Mouse (Mus musculus): ENCODE results near the gene Cog6. TPM values are rescaled to one million over a fixed set of nuclear protein-coding genes. Genes with fewer than 3 reads are reported as not detected.

The Cog6 gene
- total RNA-seq, 1 experiment from 2014 or later: 27.0 TPM

DNA sequence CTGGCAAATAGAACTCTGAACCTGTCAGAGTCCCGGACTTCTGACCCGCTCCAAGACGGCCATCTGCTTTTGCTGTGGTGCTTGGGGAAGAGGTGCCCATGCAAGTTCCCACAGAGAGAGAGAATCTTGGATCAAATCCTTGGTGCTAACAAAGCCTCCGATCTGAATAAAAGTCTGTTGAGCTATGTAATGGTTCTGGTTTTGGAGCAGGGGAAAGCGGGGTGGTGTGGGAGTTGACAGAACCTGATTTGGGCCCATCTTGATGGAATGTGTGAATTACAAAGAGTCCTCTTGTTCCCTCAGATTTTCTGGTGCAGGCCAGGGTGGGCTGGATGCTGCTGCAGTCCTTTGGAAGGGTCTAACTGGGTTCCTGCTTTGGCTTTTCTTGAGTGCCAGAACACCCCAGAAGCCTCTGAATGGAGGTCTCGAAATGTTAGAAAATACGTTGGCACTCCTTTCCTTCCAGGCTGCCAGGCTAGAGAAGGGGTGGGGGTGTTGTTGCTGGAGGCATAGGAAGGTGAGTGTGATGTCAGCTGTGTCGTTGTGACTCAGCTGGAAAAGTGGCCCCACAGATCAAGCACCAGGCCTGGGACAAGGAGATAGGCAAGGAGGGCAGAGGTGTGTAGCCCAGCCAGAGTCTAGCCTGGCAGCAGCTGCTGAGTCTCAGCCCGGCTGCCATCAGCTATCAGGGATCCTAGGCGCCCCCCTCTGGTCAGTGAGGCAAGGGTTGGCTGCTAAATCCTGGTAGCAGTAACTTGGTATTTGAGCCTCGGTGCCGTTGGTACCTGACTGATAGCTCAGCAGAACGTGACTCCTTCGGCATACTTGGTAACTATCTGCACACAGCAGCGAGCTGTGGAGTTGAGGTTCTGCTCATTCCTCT, 42.1 kb downstream of the Cog6 start:
- peak; percentile 48; the same call in 1 of the 2 replicates for ATAC-seq (ENCODE audit: extremely low read depth, insufficient number of reproducible peaks, low FRiP score, poor library complexity, severe bottlenecking)

DNA sequence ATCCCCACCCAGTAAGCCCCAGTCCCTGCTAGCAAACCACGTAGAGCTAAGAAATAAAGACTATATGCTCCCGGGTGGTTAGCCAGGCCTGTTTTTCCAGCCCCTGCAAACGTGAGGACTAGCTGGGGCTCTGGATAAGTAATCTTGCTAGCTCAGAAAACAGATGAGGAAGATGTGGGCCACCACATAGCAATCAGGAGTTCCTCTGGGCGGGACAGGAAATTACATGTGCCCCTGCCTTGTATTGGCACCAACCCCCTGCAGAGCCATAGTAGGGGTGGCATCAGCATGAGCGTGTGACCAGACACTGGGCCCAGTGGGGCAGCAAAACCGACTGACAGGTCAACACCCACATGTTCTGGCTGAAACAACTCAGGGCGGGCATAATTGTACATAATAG, 44.1 kb downstream of the Cog6 start:
- no peak for ATAC-seq (ENCODE audit: extremely low read depth, insufficient number of reproducible peaks, low FRiP score, poor library complexity, severe bottlenecking)

DNA sequence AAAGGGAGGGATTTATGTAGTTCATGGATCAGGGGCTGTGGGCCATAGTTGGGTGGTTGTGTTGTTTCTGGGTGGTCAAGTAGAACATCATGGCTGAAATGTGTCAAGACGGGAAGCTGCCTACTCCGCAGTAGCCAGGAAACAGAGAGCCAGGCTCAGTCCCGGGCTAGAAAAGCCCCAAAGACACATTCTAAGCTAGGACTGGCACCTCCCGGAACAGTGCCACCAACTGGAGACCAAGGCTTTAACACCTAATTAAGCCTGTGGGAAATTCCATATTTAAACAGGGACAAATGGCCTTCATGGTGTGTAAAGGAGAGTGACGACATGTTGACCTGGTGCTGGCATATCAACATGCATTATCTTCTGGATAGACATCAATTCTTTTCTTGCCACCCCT, 50.0 kb downstream of the Cog6 start:
- ATAC-seq (ENCODE audit: extremely low read depth, insufficient number of reproducible peaks, low FRiP score, poor library complexity, severe bottlenecking): no peak

DNA sequence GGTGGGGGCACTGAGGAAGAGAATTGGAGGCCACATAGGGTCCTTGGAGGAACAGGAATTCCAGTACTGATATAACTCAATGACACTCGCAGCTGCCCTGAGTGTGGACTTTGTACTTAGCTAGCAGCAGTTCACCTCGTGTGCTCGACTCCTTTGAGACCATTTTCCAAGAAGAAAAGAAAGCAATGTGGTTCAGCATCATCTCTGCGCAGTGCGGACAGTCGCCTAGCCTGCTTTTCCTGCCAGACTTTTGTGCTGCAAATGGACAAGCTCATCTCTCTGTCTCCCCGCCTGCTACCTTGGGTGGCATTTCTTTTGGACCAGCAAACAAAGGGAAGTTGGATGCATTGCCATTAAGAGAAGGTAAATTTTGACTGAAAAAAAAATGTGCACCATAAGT, 52.8 kb downstream of the Cog6 start:
- no peak for ATAC-seq (ENCODE audit: extremely low read depth, insufficient number of reproducible peaks, low FRiP score, poor library complexity, severe bottlenecking)

DNA sequence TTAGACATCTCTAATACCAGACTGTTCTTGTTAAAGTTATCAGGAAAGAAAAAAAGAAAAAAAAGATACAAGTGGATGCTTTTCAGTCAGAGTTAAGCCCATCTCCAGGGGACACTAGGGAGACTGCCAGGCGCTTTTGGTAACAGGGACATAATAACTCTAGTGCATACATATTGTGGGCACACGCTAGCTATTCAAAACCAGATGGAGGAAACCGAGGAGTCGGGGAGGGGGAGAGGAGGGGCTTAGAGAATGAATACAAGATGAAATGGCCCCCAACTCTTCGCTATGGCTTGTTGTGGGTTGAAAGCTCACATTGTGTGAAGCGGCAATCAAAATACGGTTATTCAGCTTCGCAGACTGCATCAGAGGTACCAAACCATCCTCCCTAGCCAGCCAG, 53.6 kb downstream of the Cog6 start:
- ATAC-seq (ENCODE audit: extremely low read depth, insufficient number of reproducible peaks, low FRiP score, poor library complexity, severe bottlenecking): no peak

DNA sequence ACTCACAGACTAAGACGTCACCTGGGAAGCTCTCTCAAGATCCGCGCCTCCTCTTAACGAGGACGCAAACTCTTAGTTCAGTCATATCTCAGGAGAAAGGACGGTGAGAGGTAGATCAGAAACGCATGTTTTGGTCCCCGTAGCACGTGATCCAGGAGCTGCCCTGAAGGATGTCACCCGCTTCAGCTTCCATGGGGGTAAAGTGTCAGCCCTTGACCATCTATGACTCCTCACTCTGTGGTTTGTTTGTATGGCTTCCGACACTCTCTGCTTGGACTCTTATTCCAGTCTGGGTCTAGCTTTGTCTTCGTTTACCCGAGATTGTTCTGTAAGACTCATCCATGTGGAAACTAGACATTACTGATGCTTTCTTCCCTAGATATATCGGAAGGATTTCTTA, 54.6 kb downstream of the Cog6 start:
- no peak for ATAC-seq (ENCODE audit: extremely low read depth, insufficient number of reproducible peaks, low FRiP score, poor library complexity, severe bottlenecking)

DNA sequence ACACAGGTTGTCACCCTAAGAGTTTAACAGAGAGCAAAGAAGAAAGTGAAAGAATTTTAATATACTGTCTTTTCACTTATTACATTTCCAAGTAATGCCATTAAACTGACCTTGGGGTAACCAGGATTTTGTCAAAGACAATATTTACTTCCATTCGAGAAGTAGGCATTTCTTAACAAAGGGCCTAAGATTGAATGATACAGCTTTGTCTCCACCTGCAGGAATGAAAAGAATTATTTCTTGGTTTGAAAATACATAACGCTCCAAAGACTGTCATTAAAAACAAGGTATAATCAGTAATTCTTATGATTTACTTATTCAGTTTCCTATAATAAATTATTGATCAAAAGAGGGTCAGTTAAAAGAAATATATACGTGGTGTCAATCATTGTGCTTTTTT, 55.4 kb downstream of the Cog6 start:
- ATAC-seq (ENCODE audit: extremely low read depth, insufficient number of reproducible peaks, low FRiP score, poor library complexity, severe bottlenecking): no peak

DNA sequence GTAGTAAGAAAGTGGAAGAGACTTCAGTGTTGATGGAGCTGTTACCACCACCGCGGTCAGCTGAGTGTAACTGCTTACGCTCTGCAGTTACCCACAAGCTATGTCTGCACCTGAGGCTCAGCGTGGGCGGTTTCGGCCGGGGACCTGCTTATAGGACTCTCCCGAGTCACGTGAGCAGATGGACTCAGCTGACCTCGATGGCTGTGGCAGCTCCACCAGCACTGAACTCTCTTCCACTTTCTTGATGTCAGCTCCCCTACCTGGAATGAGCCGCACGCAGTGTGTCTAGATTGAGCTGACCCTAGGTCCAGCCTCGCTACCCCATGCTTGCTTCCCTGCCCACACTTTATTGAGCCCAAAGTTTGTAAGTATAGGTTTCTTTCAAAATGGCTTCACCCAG, 56.1 kb downstream of the Cog6 start:
- no peak for ATAC-seq (ENCODE audit: extremely low read depth, insufficient number of reproducible peaks, low FRiP score, poor library complexity, severe bottlenecking)

DNA sequence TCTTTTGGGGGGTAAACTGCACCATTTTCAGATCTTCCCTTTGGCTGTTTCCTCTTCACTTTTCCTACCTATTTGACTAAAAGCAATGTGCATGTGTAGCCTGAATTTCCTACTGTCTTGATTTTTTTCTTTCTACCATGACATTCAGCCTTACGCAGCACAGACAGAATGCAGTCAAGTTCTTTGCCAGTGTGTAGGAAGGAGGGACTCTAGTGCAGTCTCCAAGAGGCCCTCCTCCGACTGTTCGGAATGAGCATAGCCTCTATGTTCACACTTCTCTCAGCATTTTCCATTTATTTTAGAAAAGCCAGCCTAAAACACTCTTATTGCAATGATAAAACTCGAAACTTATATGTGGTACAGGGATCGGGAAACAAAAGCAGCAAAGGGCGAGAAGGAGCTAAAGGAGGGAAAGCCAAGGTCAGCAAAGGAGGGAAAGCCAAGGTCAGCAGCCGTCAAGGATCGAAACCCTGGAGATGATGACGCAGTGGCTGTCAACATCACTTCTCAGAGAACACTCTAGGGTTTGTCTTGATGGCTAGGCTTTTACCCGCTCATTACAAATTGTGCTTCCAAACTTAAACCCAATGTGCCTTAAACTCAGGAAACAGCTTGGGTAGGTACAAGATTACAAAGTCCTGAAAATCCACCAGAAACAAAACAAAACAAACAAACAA, 58.5 kb downstream of the Cog6 start:
- no peak for ATAC-seq (ENCODE audit: extremely low read depth, insufficient number of reproducible peaks, low FRiP score, poor library complexity, severe bottlenecking)

DNA sequence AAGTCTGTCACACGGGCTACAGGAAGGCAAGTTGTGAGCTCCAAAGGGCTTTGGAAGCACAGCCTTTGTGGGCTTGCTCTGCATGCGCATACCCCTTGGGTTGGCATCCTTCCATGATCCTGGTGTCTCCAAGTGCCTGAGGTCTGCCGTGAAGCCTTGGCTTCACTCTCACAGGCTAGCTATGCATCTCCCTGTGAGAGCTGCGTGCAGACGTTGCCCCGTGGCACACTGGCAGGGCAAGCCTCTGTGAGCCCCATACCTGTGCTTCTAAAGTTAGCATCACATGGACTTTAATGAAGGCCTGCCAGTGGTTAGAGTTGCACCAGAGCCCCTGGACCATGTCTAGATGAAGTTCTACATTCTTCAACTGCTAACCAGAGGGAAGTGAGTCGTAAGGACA, 59.2 kb downstream of the Cog6 start:
- no peak for ATAC-seq (ENCODE audit: extremely low read depth, insufficient number of reproducible peaks, low FRiP score, poor library complexity, severe bottlenecking)

DNA sequence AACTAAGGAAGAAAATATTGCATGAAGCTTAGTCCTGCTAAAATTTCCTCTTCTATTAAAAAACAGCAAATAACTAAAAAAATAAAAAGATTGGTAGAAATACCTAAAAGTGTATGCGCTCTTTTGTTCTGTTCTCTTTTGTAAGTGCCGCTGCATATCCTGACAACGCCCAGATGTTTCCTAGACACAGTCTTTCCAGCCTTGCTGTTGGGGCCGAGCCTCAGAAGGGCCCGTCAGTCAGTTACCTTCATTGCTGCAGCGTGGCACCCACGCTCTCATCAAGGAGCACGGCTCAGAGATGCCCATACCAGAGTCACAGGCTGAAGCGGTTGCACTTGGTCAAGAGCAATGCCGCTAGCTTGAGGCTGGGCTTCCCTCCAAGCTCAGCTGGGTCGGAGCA, 60.8 kb downstream of the Cog6 start:
- ATAC-seq (ENCODE audit: extremely low read depth, insufficient number of reproducible peaks, low FRiP score, poor library complexity, severe bottlenecking): no peak

DNA sequence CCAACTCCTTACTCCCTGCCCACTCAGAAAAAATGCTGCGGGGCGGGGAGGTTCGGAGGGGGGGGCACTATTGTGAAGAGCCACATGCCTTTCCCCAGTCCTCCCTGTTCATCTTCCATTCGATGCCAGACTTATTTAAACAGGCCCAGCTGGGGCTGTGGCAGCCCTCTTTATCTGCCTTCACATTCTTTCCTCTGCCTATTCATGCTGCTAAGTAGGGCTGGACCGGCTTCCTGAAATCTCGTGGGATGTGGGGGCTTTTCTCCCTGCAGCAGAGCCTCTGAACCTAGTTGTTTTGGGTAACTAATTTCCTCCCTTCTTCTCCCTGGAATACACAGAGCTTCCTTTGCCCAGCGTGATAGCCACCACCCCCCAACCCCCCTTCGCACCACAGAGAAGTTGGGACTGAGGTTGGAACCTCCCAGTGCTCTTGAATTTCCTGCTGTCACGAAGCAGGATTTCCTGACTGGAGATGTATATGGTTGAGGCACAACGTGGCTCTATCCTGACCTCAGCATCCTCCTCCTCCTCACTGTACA, 61.5 kb downstream of the Cog6 start:
- no peak for ATAC-seq (ENCODE audit: extremely low read depth, insufficient number of reproducible peaks, low FRiP score, poor library complexity, severe bottlenecking)

DNA sequence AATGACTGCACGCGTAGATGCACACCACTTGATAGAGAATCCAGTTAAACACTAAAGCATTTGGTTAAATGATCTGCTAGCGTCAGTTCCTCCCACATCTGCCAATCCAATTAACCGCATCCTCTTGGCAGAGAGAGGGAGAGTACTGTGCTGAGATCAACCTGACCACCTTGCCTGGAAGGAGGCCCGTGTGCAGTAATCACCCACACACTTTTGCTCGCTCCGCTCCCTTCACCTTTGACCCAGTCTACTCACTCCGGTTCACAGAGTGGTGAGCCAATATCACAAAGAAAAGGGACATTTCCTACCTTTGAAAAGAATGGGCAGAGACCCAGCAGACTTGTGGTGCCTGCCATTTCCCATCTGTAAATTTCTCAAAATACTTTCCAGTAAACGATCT, 62.4 kb downstream of the Cog6 start:
- peak; percentile 47; the same call in 1 of the 2 replicates for ATAC-seq (ENCODE audit: extremely low read depth, insufficient number of reproducible peaks, low FRiP score, poor library complexity, severe bottlenecking)

DNA sequence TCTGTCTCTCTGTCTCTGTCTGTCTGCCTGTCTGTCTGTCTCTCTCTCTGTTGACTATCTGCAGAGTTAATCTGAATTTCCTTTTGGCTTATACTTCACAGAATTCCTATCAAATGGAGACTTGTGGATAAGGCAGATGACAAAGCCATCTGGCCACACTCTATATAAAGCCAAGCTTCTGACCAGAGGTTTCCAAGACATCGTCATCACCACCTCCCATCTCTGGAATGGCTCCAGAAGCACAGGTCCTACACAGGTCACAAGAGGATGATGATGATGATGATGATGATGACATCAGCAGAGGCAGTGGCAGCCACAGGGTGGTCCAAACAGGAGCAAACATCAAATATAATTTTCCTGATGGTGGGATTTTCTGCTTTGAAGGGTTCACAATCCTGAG, 63.2 kb downstream of the Cog6 start:
- ATAC-seq (ENCODE audit: extremely low read depth, insufficient number of reproducible peaks, low FRiP score, poor library complexity, severe bottlenecking): no peak

DNA sequence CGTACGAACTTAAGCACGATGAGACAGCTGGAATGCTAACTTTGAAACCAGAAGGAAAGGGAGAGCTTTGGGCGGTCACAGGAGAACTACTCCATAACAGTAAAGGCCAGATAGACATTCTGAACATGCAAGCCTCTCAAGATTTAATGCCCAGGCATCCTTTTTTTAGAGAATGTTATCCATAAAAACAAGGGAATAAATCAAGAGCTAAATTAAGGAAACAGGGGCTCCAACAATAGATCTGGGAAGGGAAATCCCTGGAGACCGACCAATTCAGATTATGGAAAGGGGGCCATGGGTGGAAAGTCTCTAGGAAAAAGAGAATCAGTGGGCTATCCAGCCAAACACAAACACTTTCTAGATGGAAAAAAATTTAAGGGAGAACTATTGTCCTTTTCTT, 68.2 kb downstream of the Cog6 start:
- no peak for ATAC-seq (ENCODE audit: extremely low read depth, insufficient number of reproducible peaks, low FRiP score, poor library complexity, severe bottlenecking)

DNA sequence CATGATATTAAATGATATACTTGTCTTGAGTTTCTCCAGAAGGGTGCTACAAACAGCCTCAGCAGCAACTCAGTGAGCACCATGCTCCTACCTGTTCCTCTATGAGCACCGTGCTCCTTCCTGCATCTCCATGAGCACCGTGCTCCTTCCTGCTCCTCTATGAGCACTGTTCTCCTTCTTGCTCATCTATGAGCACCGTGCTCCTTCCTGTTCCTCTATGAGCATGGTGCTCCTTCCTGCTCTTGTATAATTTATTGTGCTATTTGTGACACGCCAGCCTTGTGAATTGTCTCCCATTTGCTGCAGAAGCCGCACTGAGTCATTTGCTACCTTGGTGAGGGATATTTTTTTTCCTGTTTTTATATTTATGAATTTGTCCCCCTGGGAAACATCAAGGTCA, 69.6 kb downstream of the Cog6 start:
- no peak for ATAC-seq (ENCODE audit: extremely low read depth, insufficient number of reproducible peaks, low FRiP score, poor library complexity, severe bottlenecking)

DNA sequence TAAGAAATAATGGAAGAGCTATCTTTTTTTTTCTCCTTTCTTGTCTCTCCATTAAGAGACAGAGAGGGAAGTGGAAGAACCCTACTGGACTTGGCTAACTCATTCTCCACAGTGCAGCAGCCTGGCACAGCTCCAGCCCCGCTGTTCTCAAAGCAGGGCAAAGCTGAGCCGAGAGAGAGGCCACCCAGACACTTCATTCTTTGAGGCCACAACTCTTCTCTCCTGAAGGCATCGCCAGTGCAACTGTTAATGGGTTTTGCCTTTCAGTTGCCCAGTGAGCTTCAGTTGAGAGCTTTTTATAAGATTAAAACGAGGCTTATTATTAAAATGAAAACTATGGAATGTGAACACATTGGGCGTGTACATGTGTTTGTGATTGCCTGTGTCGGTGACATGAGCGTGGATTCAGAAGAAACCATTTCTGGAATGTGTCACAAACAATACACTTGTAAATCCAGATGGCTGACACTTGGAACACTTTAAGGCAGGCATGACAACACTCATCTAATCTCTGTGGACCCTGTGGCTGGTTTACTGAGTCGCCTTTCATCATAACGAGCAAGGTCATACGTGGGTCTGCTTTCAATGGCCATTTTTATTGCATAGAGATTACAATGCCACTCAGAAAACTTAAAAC, 76.1 kb downstream of the Cog6 start:
- no peak for ATAC-seq (ENCODE audit: extremely low read depth, insufficient number of reproducible peaks, low FRiP score, poor library complexity, severe bottlenecking)

DNA sequence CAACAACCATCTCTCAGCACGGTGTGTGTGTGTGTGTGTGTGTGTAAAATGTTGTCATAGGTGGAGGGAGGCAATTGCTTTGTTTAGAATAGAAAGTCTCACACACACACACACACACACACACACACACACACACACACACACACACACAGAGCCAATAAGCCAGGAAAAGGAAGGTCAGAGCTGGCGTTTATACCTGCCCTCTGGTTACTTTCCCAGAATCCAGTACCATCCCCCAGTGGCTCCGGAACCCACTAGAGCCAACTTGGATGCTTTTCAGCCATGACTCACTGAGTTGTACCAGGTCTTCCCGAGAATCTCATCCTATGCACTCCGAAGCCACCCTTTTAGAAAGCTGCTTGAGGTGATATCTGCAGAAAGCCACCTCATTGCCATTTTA, 78.6 kb downstream of the Cog6 start:
- ATAC-seq (ENCODE audit: extremely low read depth, insufficient number of reproducible peaks, low FRiP score, poor library complexity, severe bottlenecking): no peak

DNA sequence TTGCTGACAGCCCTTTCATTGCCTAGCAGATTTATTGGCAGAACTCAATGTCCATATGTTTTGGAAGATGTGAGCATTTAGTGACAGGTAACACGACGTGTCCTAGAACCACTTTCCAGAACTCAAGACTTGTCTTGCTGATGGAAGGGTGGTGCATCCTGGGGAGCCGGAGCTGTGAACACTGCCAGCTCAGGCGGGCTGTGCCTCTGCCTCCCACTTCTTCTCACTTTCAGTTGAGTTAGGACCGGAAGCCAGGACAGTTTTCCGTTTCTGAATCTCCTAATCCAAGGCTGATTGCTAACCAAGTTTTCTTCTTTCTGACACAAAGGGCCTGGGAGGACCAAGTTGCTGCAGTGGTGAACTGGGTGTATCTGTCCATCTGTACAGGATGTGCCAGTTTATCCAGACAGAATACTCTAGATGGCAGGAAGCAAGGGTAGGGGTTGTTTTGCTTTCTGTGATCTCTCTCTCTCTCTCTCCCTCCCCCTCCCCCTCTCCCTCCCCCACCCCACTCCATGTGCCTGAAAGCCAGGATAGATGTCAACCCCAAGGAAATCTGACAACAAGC, 79.2 kb downstream of the Cog6 start:
- ATAC-seq (ENCODE audit: extremely low read depth, insufficient number of reproducible peaks, low FRiP score, poor library complexity, severe bottlenecking): no peak
